ENCODE assay signal across 8 mouse cellular contexts in genomic region chr5:99973941-99974340, GRCm38 (mm10). TPM values are rescaled to one million over a fixed set of nuclear protein-coding genes. Genes with fewer than 3 reads are reported as not detected.
DNase-seq lines count a peak whose midpoint lies in the region; ATAC-seq and TF ChIP-seq lines count a peak whose summit lies in the region.

No protein-coding gene starts in this region.

- no peak for ATAC-seq in kidney, embryonic 15.5 days (replicated peaks; ENCODE audit: low FRiP score)
- no peak for ATAC-seq in embryonic facial prominence, embryonic 13.5 days (ENCODE audit: insufficient number of reproducible peaks, insufficient read depth, low FRiP score, low TSS enrichment, low read depth)
- no peak for ATAC-seq in limb, embryonic 13.5 days (ENCODE audit: low FRiP score, low read depth)
- no peak for ATAC-seq in inflammation-experienced regulatory T-cells, adult 6 months

- no peak for TF ChIP-seq EP300 in ES-Bruce4 (IDR thresholded peaks at IDR 0.05; ENCODE audit: insufficient read depth, low read depth, low read length)

- no peak overlapping the region; the same call in 1 of the 2 replicates for H3K4me3 ChIP-seq in kidney, embryonic 15.5 days (replicated peaks)
- no peak overlapping the region for H3K4me3 ChIP-seq in ES-Bruce4 (ENCODE audit: low read depth, low read length)
- H3K4me3 ChIP-seq in embryonic facial prominence, embryonic 13.5 days = no peak overlapping the region
- 0 out of 2 replicates have a peak overlapping the region, but pooled peaks have one; percentile 2 for H3K4me3 ChIP-seq in limb, embryonic 13.5 days

- no peaks in the 10 kb centered on the region for H3K9me3 ChIP-seq in kidney, embryonic 15.5 days (replicated peaks)
- no peaks in the 10 kb centered on the region for H3K9me3 ChIP-seq in ES-Bruce4 (replicated peaks; ENCODE audit: control insufficient read depth, insufficient read depth, low read length, poor library complexity, severe bottlenecking)
- no peaks in the 10 kb centered on the region for H3K9me3 ChIP-seq in embryonic facial prominence, embryonic 13.5 days
- no peaks in the 10 kb centered on the region for H3K9me3 ChIP-seq in limb, embryonic 13.5 days

- TF ChIP-seq CTCF in ES-Bruce4 (IDR thresholded peaks at IDR 0.05; ENCODE audit: low read depth, low read length) = no peak

- H3K27me3 ChIP-seq in kidney, embryonic 15.5 days = no peaks in the 10 kb centered on the region
- no peaks in the 10 kb centered on the region for H3K27me3 ChIP-seq in ES-Bruce4 (ENCODE audit: control insufficient read depth, insufficient read depth, low read length, poor library complexity, severe bottlenecking)
- no peaks in the 10 kb centered on the region for H3K27me3 ChIP-seq in embryonic facial prominence, embryonic 13.5 days
- H3K27me3 ChIP-seq in limb, embryonic 13.5 days = no peaks in the 10 kb centered on the region

- H3K36me3 ChIP-seq in kidney, embryonic 15.5 days = peaks cover 26% of the 10 kb centered on the region
- peaks cover 40% of the 10 kb centered on the region for H3K36me3 ChIP-seq in ES-Bruce4 (ENCODE audit: control insufficient read depth, insufficient read depth, low read length, poor library complexity, severe bottlenecking)
- H3K36me3 ChIP-seq in embryonic facial prominence, embryonic 13.5 days = peaks cover 16% of the 10 kb centered on the region
- H3K36me3 ChIP-seq in limb, embryonic 13.5 days = peaks cover 21% of the 10 kb centered on the region

- peaks cover 29% of the 10 kb centered on the region for H3K4me1 ChIP-seq in kidney, embryonic 15.5 days
- peaks cover 4% of the 10 kb centered on the region for H3K4me1 ChIP-seq in ES-Bruce4 (ENCODE audit: control insufficient read depth, insufficient read depth, low read length)
- H3K4me1 ChIP-seq in embryonic facial prominence, embryonic 13.5 days = peaks cover 25% of the 10 kb centered on the region
- peaks cover 33% of the 10 kb centered on the region for H3K4me1 ChIP-seq in limb, embryonic 13.5 days

- no peak for TF ChIP-seq POLR2A in ES-Bruce4 (IDR thresholded peaks at IDR 0.05; ENCODE audit: insufficient read depth, low read length)

- DNase-seq in kidney, postnatal 4 days = no peak
- no peak for DNase-seq in spleen, postnatal 14 days (ENCODE audit: low spot score in 2 of 2)
- DNase-seq in right cerebral cortex, postnatal 4 days = no peak

- 14% methylated on average over 2 of the region's 2 CpGs for WGBS in kidney, embryonic 15.5 days
- 41% methylated on average over 2 of the region's 2 CpGs for WGBS in embryonic facial prominence, embryonic 13.5 days
- 46% methylated on average over 2 of the region's 2 CpGs for WGBS in limb, embryonic 13.5 days

- H3K4me2 ChIP-seq in kidney, embryonic 15.5 days = peak overlapping the region; percentile 68
- peak overlapping the region; percentile 84 for H3K4me2 ChIP-seq in embryonic facial prominence, embryonic 13.5 days
- peak overlapping the region; percentile 50 for H3K4me2 ChIP-seq in limb, embryonic 13.5 days (replicated peaks)

- no peak overlapping the region for H3K9ac ChIP-seq in kidney, embryonic 15.5 days
- 0 out of 2 replicates have a peak overlapping the region, but pooled peaks have one; percentile 40 for H3K9ac ChIP-seq in ES-Bruce4 (ENCODE audit: low read depth, poor library complexity, severe bottlenecking)
- no peak overlapping the region for H3K9ac ChIP-seq in embryonic facial prominence, embryonic 13.5 days
- no peak overlapping the region for H3K9ac ChIP-seq in limb, embryonic 13.5 days

- H3K27ac ChIP-seq in kidney, embryonic 15.5 days = no peak overlapping the region
- no peak overlapping the region for H3K27ac ChIP-seq in ES-Bruce4 (ENCODE audit: insufficient read depth, low read length)
- no peak overlapping the region for H3K27ac ChIP-seq in embryonic facial prominence, embryonic 13.5 days
- H3K27ac ChIP-seq in limb, embryonic 13.5 days = no peak overlapping the region

RNA-seq across cellular contexts. Expression of gene Hnrnpd, which starts 4.8 kb away (rescaled TPM):
- 207 and 231 TPM in 2 replicates for polyA plus RNA-seq in kidney, embryonic 15.5 days (2015; fragmentation: Nextera tagmentation; extraction: Ambion mirVana)
- polyA plus RNA-seq in ES-Bruce4 (2011; ENCODE audit: insufficient read depth, insufficient read length, low read depth, missing spikeins) = 605 and 625 TPM in 2 replicates
- polyA plus RNA-seq in embryonic facial prominence, embryonic 13.5 days (2015; fragmentation: Nextera tagmentation; extraction: Ambion mirVana) = 245 and 246 TPM in 2 replicates
- 213 and 222 TPM in 2 replicates for polyA plus RNA-seq in limb, embryonic 13.5 days (2015; fragmentation: Nextera tagmentation; extraction: Ambion mirVana)
- 10 to 100 TPM; 43.1 to 68.3 (median 56.9) TPM for polyA plus RNA-seq in inflammation-experienced regulatory T-cells, adult 6 months (2017; shearing (Covaris generic))

RNA-seq across cellular contexts. Expression of gene 4930524J08Rik, which starts 4.9 kb away (rescaled TPM):
- 1.9 and 2.6 TPM in 2 replicates for polyA plus RNA-seq in kidney, embryonic 15.5 days (2015; fragmentation: Nextera tagmentation; extraction: Ambion mirVana)
- 1.5 TPM in 1 of 2 replicates, not detected in the other for polyA plus RNA-seq in ES-Bruce4 (2011; ENCODE audit: insufficient read depth, insufficient read length, low read depth, missing spikeins)
- 3.2 and 3.4 TPM in 2 replicates for polyA plus RNA-seq in embryonic facial prominence, embryonic 13.5 days (2015; fragmentation: Nextera tagmentation; extraction: Ambion mirVana)
- 1.8 and 3.3 TPM in 2 replicates for polyA plus RNA-seq in limb, embryonic 13.5 days (2015; fragmentation: Nextera tagmentation; extraction: Ambion mirVana)
- polyA plus RNA-seq in inflammation-experienced regulatory T-cells, adult 6 months (2017; shearing (Covaris generic)) = not detected
